ENCODE assay signal across 8 mouse cellular contexts in the genomic region with DNA sequence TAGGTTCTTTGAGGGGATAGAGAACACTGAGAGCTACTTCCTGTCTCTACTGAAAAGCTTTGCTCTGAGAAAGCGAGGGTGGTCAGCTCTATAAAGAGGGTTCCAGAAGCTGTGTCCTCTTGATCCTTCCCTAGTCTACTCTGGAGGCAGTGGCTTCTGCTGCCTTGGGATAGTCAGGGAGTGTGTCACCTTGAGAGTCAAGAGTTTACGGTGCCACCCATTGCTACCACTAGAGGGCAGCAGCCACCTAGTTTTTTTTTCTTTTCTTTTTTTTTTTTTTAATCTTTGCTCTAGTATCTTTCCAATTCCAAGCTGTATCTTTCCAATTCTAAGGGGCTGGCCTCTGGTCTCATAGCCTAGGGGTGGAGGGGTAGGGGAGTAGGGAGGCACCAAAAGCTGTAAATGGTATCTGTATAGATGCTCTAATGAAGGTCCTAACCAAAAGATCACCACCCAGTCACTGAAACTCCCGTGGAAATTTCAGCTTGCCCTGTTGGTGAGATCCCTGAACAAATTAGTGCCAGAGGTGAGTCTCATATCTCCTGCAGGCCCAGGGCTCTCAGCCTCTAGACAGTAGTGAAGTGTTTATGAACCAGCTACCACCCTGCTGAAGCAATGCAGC. TPM values are rescaled to one million over a fixed set of nuclear protein-coding genes. Genes with fewer than 3 reads are reported as not detected.
A peak's percentile ranks its signal among the peaks of the same experiment; 100 is the strongest.
DNase-seq lines count a peak whose midpoint lies in the region; ATAC-seq and TF ChIP-seq lines count a peak whose summit lies in the region.

No protein-coding gene starts in this region.

- H3K27ac ChIP-seq in intestine, embryonic 14.5 days (ENCODE audit: low read depth), result no peak overlapping the region
- no peak overlapping the region for H3K27ac ChIP-seq in intestine, embryonic 16.5 days (ENCODE audit: low read length)
- H3K27ac ChIP-seq in ES-Bruce4 (ENCODE audit: insufficient read depth, low read length), result no peak overlapping the region
- H3K27ac ChIP-seq in left cerebral cortex, adult 2 months, result no peak overlapping the region

- TF ChIP-seq CTCF in ES-Bruce4 (IDR thresholded peaks at IDR 0.05; ENCODE audit: low read depth, low read length), result peak; percentile 50
- TF ChIP-seq CTCF in brain, embryonic 14.5 days (IDR thresholded peaks at IDR 0.05; ENCODE audit: borderline replicate concordance, extremely low read depth, insufficient read depth, insufficient read length), result peak; percentile 68
- TF ChIP-seq CTCF in left cerebral cortex, adult 2 months (IDR thresholded peaks at IDR 0.05), result peak; percentile 93

- H3K27me3 ChIP-seq in intestine, embryonic 14.5 days (replicated peaks; ENCODE audit: control insufficient read depth, insufficient read depth, low read length), result peaks cover 77% of the 10 kb centered on the region
- peaks cover 41% of the 10 kb centered on the region for H3K27me3 ChIP-seq in intestine, embryonic 16.5 days (replicated peaks; ENCODE audit: control insufficient read depth, insufficient read depth, low read length)
- H3K27me3 ChIP-seq in ES-Bruce4 (ENCODE audit: control insufficient read depth, insufficient read depth, low read length, poor library complexity, severe bottlenecking), result peaks cover 6% of the 10 kb centered on the region

- peak; percentile 90 for DNase-seq in intestine, embryonic 14.5 days (ENCODE audit: low spot score)
- DNase-seq in brain, embryonic 14.5 days (ENCODE audit: low read depth), result peak; percentile 69
- DNase-seq in frontal cortex, postnatal 36 days (ENCODE audit: low spot score in 2 of 2), result peak; percentile 62 to 75
- peak; percentile 64 to 65 for DNase-seq in left cerebral cortex, adult 2 months (ENCODE audit: extremely low spot score in 1 of 2, low spot score in 2 of 2)
- peak; percentile 71 for DNase-seq in mesoderm, embryonic 11.5 days (ENCODE audit: low read depth, low spot score)
- peak; percentile 83 for DNase-seq in thymus, postnatal 4 days

- H3K4me2 ChIP-seq in intestine, embryonic 14.5 days (ENCODE audit: low read length), result no peak overlapping the region
- no peak overlapping the region for H3K4me2 ChIP-seq in intestine, embryonic 16.5 days (ENCODE audit: low read depth, low read length)

- no peak for TF ChIP-seq EP300 in ES-Bruce4 (IDR thresholded peaks at IDR 0.05; ENCODE audit: insufficient read depth, low read depth, low read length)

- H3K9ac ChIP-seq in intestine, embryonic 14.5 days (ENCODE audit: low read length), result no peak overlapping the region
- no peak overlapping the region for H3K9ac ChIP-seq in intestine, embryonic 16.5 days (ENCODE audit: low read depth, low read length)
- no peak overlapping the region for H3K9ac ChIP-seq in ES-Bruce4 (ENCODE audit: low read depth, poor library complexity, severe bottlenecking)

- TF ChIP-seq POLR2A in ES-Bruce4 (IDR thresholded peaks at IDR 0.05; ENCODE audit: insufficient read depth, low read length), result no peak
- no peak for TF ChIP-seq POLR2A in brain, embryonic 14.5 days (IDR thresholded peaks at IDR 0.05; ENCODE audit: borderline replicate concordance, extremely low read depth, insufficient read depth, insufficient read length, poor library complexity, severe bottlenecking)

- no peak overlapping the region for H3K4me3 ChIP-seq in intestine, embryonic 14.5 days (ENCODE audit: low read depth, low read length)
- no peak overlapping the region for H3K4me3 ChIP-seq in intestine, embryonic 16.5 days (ENCODE audit: low read length)
- H3K4me3 ChIP-seq in ES-Bruce4 (ENCODE audit: low read depth, low read length), result no peak overlapping the region
- no peak overlapping the region for H3K4me3 ChIP-seq in left cerebral cortex, adult 2 months

- no peak for ATAC-seq in intestine, embryonic 14.5 days (replicated peaks; ENCODE audit: low FRiP score, low TSS enrichment, low read depth)
- ATAC-seq in intestine, embryonic 16.5 days, result no peak

- WGBS in intestine, embryonic 14.5 days, result 20% methylated on average over 3 of the region's 3 CpGs
- WGBS in intestine, embryonic 16.5 days, result 15% methylated on average over 3 of the region's 3 CpGs

- H3K9me3 ChIP-seq in intestine, embryonic 14.5 days (ENCODE audit: control insufficient read depth, low read length), result no peaks in the 10 kb centered on the region
- no peaks in the 10 kb centered on the region for H3K9me3 ChIP-seq in intestine, embryonic 16.5 days (ENCODE audit: control insufficient read depth, low read length)
- no peaks in the 10 kb centered on the region for H3K9me3 ChIP-seq in ES-Bruce4 (replicated peaks; ENCODE audit: control insufficient read depth, insufficient read depth, low read length, poor library complexity, severe bottlenecking)

- H3K4me1 ChIP-seq in intestine, embryonic 14.5 days (replicated peaks; ENCODE audit: control insufficient read depth, insufficient read depth, low read length), result peaks cover 17% of the 10 kb centered on the region; the same call in 1 of the 2 replicates
- peaks cover 14% of the 10 kb centered on the region for H3K4me1 ChIP-seq in intestine, embryonic 16.5 days (ENCODE audit: control insufficient read depth, insufficient read depth, low read length)
- H3K4me1 ChIP-seq in ES-Bruce4 (ENCODE audit: control insufficient read depth, insufficient read depth, low read length), result peaks cover 5% of the 10 kb centered on the region

- H3K36me3 ChIP-seq in intestine, embryonic 14.5 days (ENCODE audit: control insufficient read depth, insufficient read depth, low read length), result no peaks in the 10 kb centered on the region
- H3K36me3 ChIP-seq in intestine, embryonic 16.5 days (ENCODE audit: control insufficient read depth, insufficient read depth, low read length), result no peaks in the 10 kb centered on the region
- no peaks in the 10 kb centered on the region for H3K36me3 ChIP-seq in ES-Bruce4 (ENCODE audit: control insufficient read depth, insufficient read depth, low read length, poor library complexity, severe bottlenecking)

- intact Hi-C loops in left cerebral cortex, adult 2 months (cut with DNase I), result loop anchor here (2.0 to 5.0 kb wide), 3 partner anchors 25 to 205 kb away; partner anchors contain the start of gene Snf8

RNA-seq across cellular contexts. Expression of gene Phospho1, which starts 3.3 kb away (rescaled TPM):
- 0.39 TPM in 1 of 2 replicates, not detected in the other for polyA plus RNA-seq in intestine, embryonic 14.5 days (2014; fragmentation: Nextera tagmentation; extraction: Ambion mirVana)
- 0.43 and 0.51 TPM in 2 replicates for polyA plus RNA-seq in intestine, embryonic 16.5 days (2015; fragmentation: Nextera tagmentation; extraction: Ambion mirVana)
- polyA plus RNA-seq in ES-Bruce4 (2011; ENCODE audit: insufficient read depth, insufficient read length, low read depth, missing spikeins), result 5.8 and 6.5 TPM in 2 replicates
- polyA plus RNA-seq in brain, embryonic 14.5 days (2012; rRNA removed), result 0.67 and 9.9 TPM in 2 replicates
- 10 to 100 TPM; 75.1 to 80.4 TPM for total RNA-seq in left cerebral cortex, adult 2 months (2021)

RNA-seq across cellular contexts. Expression of gene Gngt2, which starts 9.4 kb away (rescaled TPM):
- 17.2 and 19.1 TPM in 2 replicates for polyA plus RNA-seq in intestine, embryonic 14.5 days (2014; fragmentation: Nextera tagmentation; extraction: Ambion mirVana)
- 17.3 and 17.4 TPM in 2 replicates for polyA plus RNA-seq in intestine, embryonic 16.5 days (2015; fragmentation: Nextera tagmentation; extraction: Ambion mirVana)
- 7.9 and 9.4 TPM in 2 replicates for polyA plus RNA-seq in ES-Bruce4 (2011; ENCODE audit: insufficient read depth, insufficient read length, low read depth, missing spikeins)
- polyA plus RNA-seq in brain, embryonic 14.5 days (2012; rRNA removed), result 1.4 and 1.5 TPM in 2 replicates
- 1 to 10 TPM; 2.3 to 3.3 TPM for total RNA-seq in left cerebral cortex, adult 2 months (2021)

RNA-seq across cellular contexts. Expression of gene Abi3, which starts 14.7 kb away (rescaled TPM):
- 4.8 TPM in 2 replicates for polyA plus RNA-seq in intestine, embryonic 14.5 days (2014; fragmentation: Nextera tagmentation; extraction: Ambion mirVana)
- 8.7 and 10.3 TPM in 2 replicates for polyA plus RNA-seq in intestine, embryonic 16.5 days (2015; fragmentation: Nextera tagmentation; extraction: Ambion mirVana)
- polyA plus RNA-seq in ES-Bruce4 (2011; ENCODE audit: insufficient read depth, insufficient read length, low read depth, missing spikeins), result 1.1 and 1.3 TPM in 2 replicates
- 2.7 and 3.3 TPM in 2 replicates for polyA plus RNA-seq in brain, embryonic 14.5 days (2012; rRNA removed)
- 1 to 10 TPM; 7.6 to 9.4 TPM for total RNA-seq in left cerebral cortex, adult 2 months (2021)
